Mouse (Mus musculus) thymus, postnatal 36 days (tissue): ENCODE results near the gene Map2k2.
"Not testable (repeated sequence)": the region's sequence is repeated elsewhere in the genome, so short reads cannot be mapped to it uniquely, and the experiment has no call there.

Experiments
- DNase-seq, 2 experiments: peaks; one replicate each; pipeline ENCODE4 v3.0.0; 2022; ENCODE audit warnings: mixed read lengths in 2 of 2

The Map2k2 gene

GRCm38 (mm10) chr10:81177491-81177925, 71.8 kb downstream of the Map2k2 start:
- DNase-seq = peak in 1 of 2 experiments; percentile 61

GRCm38 (mm10) chr10:81177958-81178712, 72.4 kb downstream of the Map2k2 start:
- DNase-seq = no peak

- DNase-seq = no peak
These were observed 73.2 kb downstream of the Map2k2 start for GRCm38 (mm10) chr10:81178927-81179326.

GRCm38 (mm10) chr10:81179451-81180342, 74.0 kb downstream of the Map2k2 start:
- peak in 1 of 2 experiments; percentile 15 for DNase-seq

GRCm38 (mm10) chr10:81180946-81181345, 75.2 kb downstream of the Map2k2 start:
- no peak for DNase-seq

- DNase-seq = not testable (repeated sequence)
These were observed 76.1 kb downstream of the Map2k2 start for GRCm38 (mm10) chr10:81181860-81182259.

- DNase-seq = peak; percentile 94
These were observed 76.9 kb downstream of the Map2k2 start, which contains the start of gene Dapk3 for GRCm38 (mm10) chr10:81182336-81183333. TSS of gene Dapk3 (plus strand) at chr10:81183005.
